Mouse (Mus musculus) ovary, postnatal 14 days (tissue): ENCODE measurements around the gene Rex2.
"Not testable (repeated sequence)": the region's sequence is repeated elsewhere in the genome, so short reads cannot be mapped to it uniquely, and the experiment has no call there.

Experiments used
- DNase-seq: peaks from one replicate; pipeline ENCODE4 v3.0.0; 2022; ENCODE audit warnings: low spot score

Gene Rex2

GRCm38 (mm10) chr4:147021550-147021949, at the start of gene Rex2:
Rex2 (plus strand) TSS chr4:147021850.
- not testable (repeated sequence) for DNase-seq

GRCm38 (mm10) chr4:146976581-146976980, 45.1 kb upstream of the Rex2 start:
- not testable (repeated sequence) for DNase-seq

- not testable (repeated sequence) for DNase-seq
Measured at GRCm38 (mm10) chr4:147018400-147018799, 3.2 kb upstream of the Rex2 start.

GRCm38 (mm10) chr4:147026374-147026773, 4.7 kb downstream of the Rex2 start:
- DNase-seq: not testable (repeated sequence)

- not testable (repeated sequence) for DNase-seq
Measured at GRCm38 (mm10) chr4:147031308-147032036, 9.8 kb downstream of the Rex2 start.

- not testable (repeated sequence) for DNase-seq
Measured at GRCm38 (mm10) chr4:147063768-147064167, 42.1 kb downstream of the Rex2 start.

- not testable (repeated sequence) for DNase-seq
Measured at GRCm38 (mm10) chr4:147065861-147066260, 44.2 kb downstream of the Rex2 start.

GRCm38 (mm10) chr4:147066380-147066779, 44.7 kb downstream of the Rex2 start:
- not testable (repeated sequence) for DNase-seq

- not testable (repeated sequence) for DNase-seq
Measured at GRCm38 (mm10) chr4:147095641-147096040, 74.0 kb downstream of the Rex2 start.

- DNase-seq: not testable (repeated sequence)
Measured at GRCm38 (mm10) chr4:147101666-147102626, 80.3 kb downstream of the Rex2 start.

GRCm38 (mm10) chr4:147103814-147104213, 82.2 kb downstream of the Rex2 start:
- not testable (repeated sequence) for DNase-seq
